ENCODE assay signal across 15 mouse cellular contexts in genomic region chr10:44716612-44717011, GRCm38 (mm10).
"Had no signal": no experiment of that assay in that cellular context is flagged by ENCODE, and none has a peak within 500 bp of the region (broad histone marks: within the 10 kb centered on the region; RNA-seq: fewer than 3 reads in every experiment).

No protein-coding gene starts in this region.

- H3K4me1 ChIP-seq: limb, embryonic 13.5 days; midbrain, embryonic 12.5 days; neural tube, embryonic 15.5 days had no signal

- ATAC-seq: lung, postnatal 0 days had no signal

- DNase-seq: kidney, adult 18-20 months; kidney, postnatal 10 days; kidney, postnatal 4 days; left cerebral cortex, postnatal 4 days; lung, adult 2 months; lung, postnatal 4 days; right cerebral cortex, postnatal 14 days; thymus, adult 18-20 months; thymus, postnatal 14 days had no signal

- H3K9me3 ChIP-seq: limb, embryonic 13.5 days; midbrain, embryonic 12.5 days; neural tube, embryonic 15.5 days had no signal

- H3K27ac ChIP-seq: layer of hippocampus, adult 2 months; limb, embryonic 13.5 days; liver, embryonic 14.5 days; midbrain, embryonic 12.5 days; neural tube, embryonic 15.5 days had no signal

- H3K36me3 ChIP-seq: limb, embryonic 13.5 days; midbrain, embryonic 12.5 days; neural tube, embryonic 15.5 days had no signal

- H3K4me2 ChIP-seq: limb, embryonic 13.5 days; midbrain, embryonic 12.5 days; neural tube, embryonic 15.5 days had no signal

- H3K4me3 ChIP-seq: layer of hippocampus, adult 2 months; limb, embryonic 13.5 days; midbrain, embryonic 12.5 days; neural tube, embryonic 15.5 days had no signal

- H3K27me3 ChIP-seq: limb, embryonic 13.5 days; midbrain, embryonic 12.5 days; neural tube, embryonic 15.5 days had no signal

- H3K9ac ChIP-seq: limb, embryonic 13.5 days; liver, embryonic 14.5 days; midbrain, embryonic 12.5 days; neural tube, embryonic 15.5 days had no signal
